Mouse (Mus musculus) MEL (cell line): ENCODE results near the gene Sox5. TPM values are rescaled to one million over a fixed set of nuclear protein-coding genes. Genes with fewer than 3 reads are reported as not detected.

Source experiments
- DNase-seq: peaks from one replicate; pipeline ENCODE4 v3.0.0; 2011; ENCODE audit warnings: low read depth, low spot score
- H3K27ac ChIP-seq: 2 replicates; pipeline ENCODE4 v1.5.1; 2012; ENCODE audit warnings: low read depth, mild to moderate bottlenecking, control low read depth, low read length, moderate library complexity; ENCODE audit not compliant: control insufficient read depth
- H3K27me3 ChIP-seq, 2 experiments: fragments of 150-350 bp in 1 of 2; sonication (generic) in 1 of 2; 2 replicates each; pipeline ENCODE4 v1.6.1; 2012; ENCODE audit warnings: low read length in 2 of 2, mild to moderate bottlenecking in 2 of 2, improper control_type of control experiment in 1 of 2, moderate library complexity in 1 of 2; ENCODE audit not compliant: insufficient read depth in 2 of 2, control insufficient read depth in 1 of 2
- H3K36me3 ChIP-seq, 2 experiments: 2 replicates each; pipeline ENCODE4 v1.6.1; 2012 to 2014; ENCODE audit warnings: low read length in 2 of 2, improper control_type of control experiment in 1 of 2, inconsistent platforms in 1 of 2, mild to moderate bottlenecking in 1 of 2; ENCODE audit not compliant: insufficient read depth in 2 of 2, control insufficient read depth in 1 of 2
- H3K4me1 ChIP-seq, 2 experiments: fragments of 150-350 bp in 1 of 2; sonication (generic) in 1 of 2; 2 replicates each; pipeline ENCODE4 v1.6.1; 2012; ENCODE audit warnings: low read length in 2 of 2, improper control_type of control experiment in 1 of 2, mild to moderate bottlenecking in 1 of 2; ENCODE audit not compliant: insufficient read depth in 2 of 2, control insufficient read depth in 1 of 2
- H3K4me3 ChIP-seq, 2 experiments: fragments of 150-350 bp in 1 of 2; sonication (generic) in 1 of 2; 2 replicates each; pipeline ENCODE4 v1.5.1; 2012; ENCODE audit warnings: low read depth in 2 of 2, low read length in 2 of 2, mild to moderate bottlenecking in 2 of 2, moderate library complexity in 2 of 2, control low read depth in 1 of 2, improper control_type of control experiment in 1 of 2; ENCODE audit not compliant: control insufficient read depth in 1 of 2, insufficient read depth in 1 of 2
- H3K79me2 ChIP-seq: 2 replicates; pipeline ENCODE4 v1.6.1; 2012; ENCODE audit warnings: mild to moderate bottlenecking, low read length, moderate library complexity; ENCODE audit not compliant: control insufficient read depth, poor library complexity, insufficient read depth
- H3K9ac ChIP-seq: 2 replicates; pipeline ENCODE4 v1.6.1; 2012; ENCODE audit warnings: low read depth, mild to moderate bottlenecking, control low read depth, low read length, moderate library complexity; ENCODE audit not compliant: control insufficient read depth, poor library complexity, severe bottlenecking
- H3K9me3 ChIP-seq: fragments of 150-350 bp; sonication (generic); replicated peaks from 2 replicates; pipeline ENCODE4 v1.6.1; 2012; ENCODE audit warnings: mild to moderate bottlenecking, low read length, improper control_type of control experiment, moderate library complexity; ENCODE audit not compliant: insufficient read depth
- BHLHE40 ChIP-seq: IDR thresholded peaks from 2 replicates; pipeline ENCODE4 v1.6.1; 2012; ENCODE audit warnings: low read depth, mild to moderate bottlenecking, inconsistent platforms, low read length, improper control_type of control experiment, borderline replicate concordance
- E2F4 ChIP-seq: IDR thresholded peaks from 2 replicates; pipeline ENCODE4 v1.6.1; 2011; ENCODE audit warnings: low read depth, low read length, improper control_type of control experiment, borderline replicate concordance
- EP300 ChIP-seq, 2 experiments: IDR thresholded peaks; 2 replicates each; pipeline ENCODE4 v1.6.1; 2011; ENCODE audit warnings: improper control_type of control experiment in 2 of 2, low read length in 2 of 2, low read depth in 1 of 2, mild to moderate bottlenecking in 1 of 2
- ETS1 ChIP-seq: IDR thresholded peaks from 2 replicates; pipeline ENCODE4 v1.6.1; 2012; ENCODE audit warnings: low read depth, mild to moderate bottlenecking, inconsistent platforms, low read length, improper control_type of control experiment, moderate library complexity
- GABPA ChIP-seq: IDR thresholded peaks from 2 replicates; pipeline ENCODE4 v1.6.1; 2012; ENCODE audit warnings: low read depth, mild to moderate bottlenecking, inconsistent platforms, low read length, improper control_type of control experiment, moderate library complexity
- HCFC1 ChIP-seq: IDR thresholded peaks from 2 replicates; pipeline ENCODE4 v1.6.1; 2012; ENCODE audit warnings: low read depth, mild to moderate bottlenecking, inconsistent platforms, low read length, improper control_type of control experiment, moderate library complexity
- JUND ChIP-seq: IDR thresholded peaks from 2 replicates; pipeline ENCODE4 v1.6.1; 2011; ENCODE audit warnings: low read depth, mild to moderate bottlenecking, improper control_type of control experiment, low read length
- MAFK ChIP-seq: IDR thresholded peaks from 2 replicates; pipeline ENCODE4 v1.6.1; 2011; ENCODE audit warnings: low read depth, mild to moderate bottlenecking, low read length, improper control_type of control experiment, borderline replicate concordance
- MAX ChIP-seq: IDR thresholded peaks from 2 replicates; pipeline ENCODE4 v1.6.1; 2011; ENCODE audit warnings: low read length, improper control_type of control experiment
- MEF2A ChIP-seq: IDR thresholded peaks from 2 replicates; pipeline ENCODE4 v1.6.1; 2014; ENCODE audit warnings: low read depth, mild to moderate bottlenecking, inconsistent platforms, low read length, improper control_type of control experiment; ENCODE audit not compliant: poor library complexity, insufficient replicate concordance, severe bottlenecking; ENCODE audit errors: extremely low read depth
- NELFE ChIP-seq: IDR thresholded peaks from 2 replicates; pipeline ENCODE4 v1.6.1; 2011; ENCODE audit warnings: low read depth, low read length, improper control_type of control experiment
- POLR2AphosphoS2 ChIP-seq: IDR thresholded peaks from 2 replicates; pipeline ENCODE4 v1.6.1; 2011; ENCODE audit warnings: low read length, improper control_type of control experiment
- POLR2AphosphoS5 ChIP-seq: IDR thresholded peaks from 2 replicates; pipeline ENCODE4 v1.6.1; 2012; ENCODE audit warnings: low read depth, borderline replicate concordance, mild to moderate bottlenecking, inconsistent platforms, low read length, moderate library complexity, mixed read lengths
- TAL1 ChIP-seq: IDR thresholded peaks from 2 replicates; pipeline ENCODE4 v1.6.1; 2012; ENCODE audit warnings: mild to moderate bottlenecking, inconsistent platforms, low read length, moderate library complexity, mixed read lengths
- TBP ChIP-seq: IDR thresholded peaks from 2 replicates; pipeline ENCODE4 v1.8.0; 2011; ENCODE audit warnings: low read depth, low read length, improper control_type of control experiment
- UBTF ChIP-seq: IDR thresholded peaks from 2 replicates; pipeline ENCODE4 v1.6.1; 2012; ENCODE audit warnings: low read depth, mild to moderate bottlenecking, inconsistent platforms, low read length, improper control_type of control experiment, moderate library complexity, borderline replicate concordance; ENCODE audit not compliant: insufficient read depth
- ZC3H11A ChIP-seq: IDR thresholded peaks from 2 replicates; pipeline ENCODE4 v1.6.1; 2012; ENCODE audit warnings: low read depth, mild to moderate bottlenecking, inconsistent platforms, low read length, improper control_type of control experiment
- ZMIZ1 ChIP-seq: IDR thresholded peaks from 2 replicates; pipeline ENCODE4 v1.6.1; 2012; ENCODE audit warnings: low read depth, mild to moderate bottlenecking, inconsistent platforms, low read length, improper control_type of control experiment, moderate library complexity
- polyA plus RNA-seq, 2 experiments: library from polyadenylated mRNA; stranded (reverse) in 1 of 2; unstranded in 1 of 2; fragments of >175 nt in 1 of 2; fragments of >200 nt in 1 of 2; gene quantifications; 2 replicates each; pipeline versions ENCODE4 v1.2.1 to v1.2.4; 2012; ENCODE audit warnings: low replicate concordance in 2 of 2, low read depth in 1 of 2; ENCODE audit not compliant: insufficient read length in 2 of 2, insufficient read depth in 1 of 2, missing spikeins in 1 of 2
- total RNA-seq: library from RNA; depleted of rRNA; stranded (reverse); fragments of 300-350 nt; gene quantifications from 2 replicates; pipeline ENCODE4 v1.2.3, GENCODE M21; 2012

The Sox5 gene
- total and polyA plus RNA-seq, 3 experiments = 0.19 to 3.0 TPM; not detected in 1

- Histone ChIP-seq H3K27me3 (no peaks in the 10 kb centered on the region), H3K4me1 (no peaks in the 10 kb centered on the region), H3K27ac (no peak overlapping the region), H3K9me3 (no peaks in the 10 kb centered on the region), H3K9ac (no peak overlapping the region), H3K4me3 (no peak overlapping the region), H3K36me3 (no peaks in the 10 kb centered on the region), H3K79me2 (no peaks in the 10 kb centered on the region)
- no peak for DNase-seq
- TF ChIP-seq ZMIZ1 (no peak), MAFK (no peak), GABPA (no peak), EP300 (IDR thresholded peaks at IDR 0.05; ENCODE audit: low read depth in 1 of 2, low read length in 2 of 2) (no peak), MEF2A (no peak), NELFE (no peak), HCFC1 (no peak), ZC3H11A (no peak), POLR2AphosphoS2 (no peak), UBTF (no peak)
Measured at GRCm38 (mm10) chr6:144374810-144375209, 407.0 kb downstream of the Sox5 start.

DNA sequence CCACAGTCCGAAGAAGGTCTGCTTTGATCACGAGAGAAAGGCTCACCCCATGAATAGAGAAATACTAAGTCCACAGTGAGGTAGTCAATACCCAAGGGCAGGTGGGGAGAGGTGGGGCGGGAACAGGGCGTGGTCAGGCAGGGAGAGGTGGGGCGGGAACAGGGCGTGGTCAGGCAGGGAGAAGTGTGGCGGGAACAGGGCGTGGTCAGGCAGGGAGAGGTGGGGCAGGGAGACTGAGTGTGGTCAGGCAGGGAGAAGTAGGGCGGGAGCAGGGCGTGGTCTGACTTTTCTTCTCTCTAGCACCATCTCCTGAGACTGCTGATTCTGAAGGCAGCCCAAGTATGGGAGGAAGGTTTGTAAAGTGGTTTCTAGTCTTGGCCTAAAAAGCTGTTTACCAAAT is 411.1 kb downstream of the Sox5 start:
- peak; percentile 9 for DNase-seq
- no peak overlapping the region for H3K9ac ChIP-seq
- no peaks in the 10 kb centered on the region for H3K4me1 ChIP-seq
- TF ChIP-seq TBP (no peak), ZMIZ1 (no peak), TAL1 (no peak), E2F4 (no peak), JUND (no peak), BHLHE40 (no peak)
- no peaks in the 10 kb centered on the region for H3K27me3 ChIP-seq
- no peak overlapping the region for H3K4me3 ChIP-seq
- H3K27ac ChIP-seq = no peak overlapping the region
- no peaks in the 10 kb centered on the region for H3K79me2 ChIP-seq
- H3K9me3 ChIP-seq = no peaks in the 10 kb centered on the region
- no peaks in the 10 kb centered on the region for H3K36me3 ChIP-seq

DNA sequence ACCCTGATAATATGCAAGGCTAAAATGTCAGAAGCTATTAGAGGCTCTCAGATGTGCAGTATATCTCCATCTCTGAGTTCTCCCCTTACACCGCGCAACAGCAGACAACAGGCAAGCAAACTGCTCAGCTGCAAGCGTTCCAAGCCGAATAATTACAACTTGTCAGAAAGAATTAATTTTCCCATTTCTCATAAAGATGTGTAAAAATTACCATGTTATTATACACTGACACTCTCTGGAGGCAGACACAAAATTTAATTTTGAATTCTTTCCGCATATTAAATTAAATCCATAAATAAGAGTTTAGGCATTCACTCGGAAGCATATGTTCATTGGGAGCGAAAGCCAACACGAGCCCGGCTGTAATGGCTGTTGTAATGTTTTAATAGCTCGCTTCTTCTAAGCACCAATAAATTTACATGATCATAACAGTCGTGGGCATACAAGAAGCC is 414.1 kb downstream of the Sox5 start:
- H3K27ac ChIP-seq = no peak overlapping the region
- TF ChIP-seq ETS1 (no peak), NELFE (no peak), POLR2AphosphoS2 (no peak), MAX (no peak), POLR2AphosphoS5 (no peak)
- no peaks in the 10 kb centered on the region for H3K27me3 ChIP-seq
- H3K9me3 ChIP-seq = no peaks in the 10 kb centered on the region
- H3K4me3 ChIP-seq = no peak overlapping the region
- H3K36me3 ChIP-seq = no peaks in the 10 kb centered on the region
- H3K79me2 ChIP-seq = no peaks in the 10 kb centered on the region
- no peak for DNase-seq
- no peak overlapping the region for H3K9ac ChIP-seq
- no peaks in the 10 kb centered on the region for H3K4me1 ChIP-seq
